Comparison of ENCODE assay signal across 8 mouse cellular contexts in genomic region chr10:75798176-75798696, GRCm38 (mm10). TPM values are rescaled to one million over a fixed set of nuclear protein-coding genes. Genes with fewer than 3 reads are reported as not detected.
DNase-seq lines count a peak whose midpoint lies in the region; ATAC-seq and TF ChIP-seq lines count a peak whose summit lies in the region.

Gene Gstt1 (minus strand): TSS chr10:75798584.

- ATAC-seq in embryonic facial prominence, embryonic 14.5 days (ENCODE audit: low read depth): peak; percentile 44; the same call in 1 of the 2 replicates
- ATAC-seq in heart, embryonic 12.5 days (ENCODE audit: insufficient number of reproducible peaks, low FRiP score): 0 out of 2 replicates have a peak, but pooled peaks have one; percentile 33
- ATAC-seq in kidney, embryonic 14.5 days (ENCODE audit: low FRiP score, low TSS enrichment): peak; percentile 61; the same call in 1 of the 2 replicates
- ATAC-seq in liver, embryonic 15.5 days (ENCODE audit: insufficient read depth): peak; percentile 61
- ATAC-seq in neural tube, embryonic 11.5 days (ENCODE audit: insufficient read depth, low FRiP score, low TSS enrichment): no peak

- H3K27me3 ChIP-seq in E14TG2a.4 (ENCODE audit: insufficient read depth, low read length): peaks cover 42% of the 10 kb centered on the region
- H3K27me3 ChIP-seq in embryonic facial prominence, embryonic 14.5 days (replicated peaks; ENCODE audit: control insufficient read depth, insufficient read depth, low read length): no peaks in the 10 kb centered on the region
- H3K27me3 ChIP-seq in heart, embryonic 12.5 days (replicated peaks): 0 out of 2 replicates have a peak, but pooled peaks cover 5% of the 10 kb centered on the region
- H3K27me3 ChIP-seq in kidney, embryonic 14.5 days (ENCODE audit: control insufficient read depth, insufficient read depth, low read length): no peaks in the 10 kb centered on the region
- peaks cover 35% of the 10 kb centered on the region for H3K27me3 ChIP-seq in liver, embryonic 15.5 days
- no peaks in the 10 kb centered on the region for H3K27me3 ChIP-seq in neural tube, embryonic 11.5 days (ENCODE audit: control insufficient read depth, insufficient read depth, low read length)

- peak within 1 kb of the TSS; percentile 75 for H3K4me3 ChIP-seq in E14TG2a.4 (replicated peaks; ENCODE audit: low read length)
- peak within 1 kb of the TSS; percentile 44 for H3K4me3 ChIP-seq in embryonic facial prominence, embryonic 14.5 days (ENCODE audit: low read depth, low read length)
- peak within 1 kb of the TSS; percentile 50 for H3K4me3 ChIP-seq in heart, embryonic 12.5 days
- peak within 1 kb of the TSS; percentile 46 for H3K4me3 ChIP-seq in kidney, embryonic 14.5 days (ENCODE audit: low read length)
- peak within 1 kb of the TSS; percentile 63 for H3K4me3 ChIP-seq in liver, embryonic 15.5 days (replicated peaks)
- peak within 1 kb of the TSS; percentile 35 for H3K4me3 ChIP-seq in neural tube, embryonic 11.5 days (ENCODE audit: low read depth, low read length)

- peaks cover 61% of the 10 kb centered on the region for H3K4me1 ChIP-seq in E14TG2a.4 (replicated peaks; ENCODE audit: low read depth, low read length)
- peaks cover 10% of the 10 kb centered on the region for H3K4me1 ChIP-seq in embryonic facial prominence, embryonic 14.5 days (ENCODE audit: control insufficient read depth, insufficient read depth, low read length)
- H3K4me1 ChIP-seq in heart, embryonic 12.5 days (replicated peaks): peaks cover 20% of the 10 kb centered on the region
- peaks cover 6% of the 10 kb centered on the region for H3K4me1 ChIP-seq in kidney, embryonic 14.5 days (ENCODE audit: control insufficient read depth, insufficient read depth, low read length)
- H3K4me1 ChIP-seq in liver, embryonic 15.5 days (replicated peaks): peaks cover 22% of the 10 kb centered on the region
- H3K4me1 ChIP-seq in neural tube, embryonic 11.5 days (ENCODE audit: control insufficient read depth, insufficient read depth, low read length): peaks cover 5% of the 10 kb centered on the region

- peak; percentile 75 to 86 for DNase-seq in adrenal gland, postnatal 36 days
- peak; percentile 55 for DNase-seq in embryonic facial prominence, embryonic 14.5 days (ENCODE audit: low spot score)
- DNase-seq in neural tube, embryonic 11.5 days (ENCODE audit: low spot score): peak; percentile 54
- peak; percentile 31 for DNase-seq in yolk sac, embryonic 10.5 days (ENCODE audit: low spot score)

- peak within 1 kb of the TSS; percentile 28; the same call in 1 of the 2 replicates for H3K27ac ChIP-seq in embryonic facial prominence, embryonic 14.5 days (replicated peaks; ENCODE audit: low read depth, low read length)
- H3K27ac ChIP-seq in heart, embryonic 12.5 days (ENCODE audit: poor library complexity, severe bottlenecking): no peak within 1 kb of the TSS
- no peak within 1 kb of the TSS for H3K27ac ChIP-seq in kidney, embryonic 14.5 days (ENCODE audit: low read depth, low read length)
- peak within 1 kb of the TSS; percentile 65; the same call in 1 of the 2 replicates for H3K27ac ChIP-seq in liver, embryonic 15.5 days (replicated peaks)
- no peak within 1 kb of the TSS for H3K27ac ChIP-seq in neural tube, embryonic 11.5 days (ENCODE audit: low read depth, low read length)

- no peaks in the 10 kb centered on the region for H3K9me3 ChIP-seq in E14TG2a.4 (ENCODE audit: low read length)
- no peaks in the 10 kb centered on the region for H3K9me3 ChIP-seq in embryonic facial prominence, embryonic 14.5 days (ENCODE audit: control insufficient read depth, low read length)
- no peaks in the 10 kb centered on the region for H3K9me3 ChIP-seq in heart, embryonic 12.5 days (replicated peaks)
- no peaks in the 10 kb centered on the region for H3K9me3 ChIP-seq in kidney, embryonic 14.5 days (ENCODE audit: control insufficient read depth, low read length)
- H3K9me3 ChIP-seq in liver, embryonic 15.5 days (replicated peaks): no peaks in the 10 kb centered on the region
- H3K9me3 ChIP-seq in neural tube, embryonic 11.5 days (ENCODE audit: control insufficient read depth, low read length): no peaks in the 10 kb centered on the region

- peak within 1 kb of the TSS; percentile 57 for H3K9ac ChIP-seq in embryonic facial prominence, embryonic 14.5 days (ENCODE audit: low read depth, low read length)
- H3K9ac ChIP-seq in heart, embryonic 12.5 days: peak within 1 kb of the TSS; percentile 59
- peak within 1 kb of the TSS; percentile 53 for H3K9ac ChIP-seq in kidney, embryonic 14.5 days (ENCODE audit: low read depth, low read length)
- peak within 1 kb of the TSS; percentile 55 for H3K9ac ChIP-seq in liver, embryonic 15.5 days
- peak within 1 kb of the TSS; percentile 44 for H3K9ac ChIP-seq in neural tube, embryonic 11.5 days (ENCODE audit: low read length)

- no peaks in the 10 kb centered on the region for H3K36me3 ChIP-seq in E14TG2a.4 (ENCODE audit: insufficient read depth, low read length)
- no peaks in the 10 kb centered on the region for H3K36me3 ChIP-seq in embryonic facial prominence, embryonic 14.5 days (ENCODE audit: control insufficient read depth, insufficient read depth, low read length)
- no peaks in the 10 kb centered on the region for H3K36me3 ChIP-seq in heart, embryonic 12.5 days
- no peaks in the 10 kb centered on the region for H3K36me3 ChIP-seq in kidney, embryonic 14.5 days (ENCODE audit: control insufficient read depth, insufficient read depth, low read length)
- no peaks in the 10 kb centered on the region for H3K36me3 ChIP-seq in liver, embryonic 15.5 days (replicated peaks)
- no peaks in the 10 kb centered on the region for H3K36me3 ChIP-seq in neural tube, embryonic 11.5 days (ENCODE audit: control insufficient read depth, insufficient read depth, low read length)

- TF ChIP-seq CTCF in E14TG2a.4 (conservative IDR thresholded peaks at IDR 0.05; ENCODE audit: low read length): no peak

- peak within 1 kb of the TSS; percentile 72 for H3K4me2 ChIP-seq in embryonic facial prominence, embryonic 14.5 days (ENCODE audit: low read depth, low read length)
- H3K4me2 ChIP-seq in heart, embryonic 12.5 days: peak within 1 kb of the TSS; percentile 91
- peak within 1 kb of the TSS; percentile 73 for H3K4me2 ChIP-seq in kidney, embryonic 14.5 days (replicated peaks; ENCODE audit: low read depth, low read length)
- peak within 1 kb of the TSS; percentile 86 for H3K4me2 ChIP-seq in liver, embryonic 15.5 days
- peak within 1 kb of the TSS; percentile 76 for H3K4me2 ChIP-seq in neural tube, embryonic 11.5 days (ENCODE audit: low read depth)

- under 1% methylated on average over 16 of the region's 18 CpGs for WGBS in embryonic facial prominence, embryonic 14.5 days
- 2% methylated on average over 18 of the region's 18 CpGs for WGBS in heart, embryonic 12.5 days
- 3% methylated on average over 18 of the region's 18 CpGs for WGBS in kidney, embryonic 14.5 days
- 2% methylated on average over 18 of the region's 18 CpGs for WGBS in liver, embryonic 15.5 days (ENCODE audit: insufficient replicate concordance)
- 5% methylated on average over 18 of the region's 18 CpGs for WGBS in neural tube, embryonic 11.5 days

RNA-seq across cellular contexts. Expression of gene Gstt1, which starts in this region (rescaled TPM):
- 10 to 100 TPM; 37.6 to 47.8 TPM for total RNA-seq in adrenal gland, postnatal 36 days (2021)
- polyA plus RNA-seq in embryonic facial prominence, embryonic 14.5 days (2014; fragmentation: Nextera tagmentation; extraction: Ambion mirVana): 16.0 and 18.4 TPM in 2 replicates
- 3.9 and 4.2 TPM in 2 replicates for polyA plus RNA-seq in heart, embryonic 12.5 days (2016; fragmentation: Nextera tagmentation; extraction: Ambion mirVana)
- 10.6 and 12.1 TPM in 2 replicates for polyA plus RNA-seq in kidney, embryonic 14.5 days (2014; fragmentation: Nextera tagmentation; extraction: Ambion mirVana)
- polyA plus RNA-seq in liver, embryonic 15.5 days (2015; fragmentation: Nextera tagmentation; extraction: Ambion mirVana): 108 and 151 TPM in 2 replicates
- 2.5 and 2.9 TPM in 2 replicates for polyA plus RNA-seq in neural tube, embryonic 11.5 days (2014; fragmentation: Nextera tagmentation; extraction: Ambion mirVana)

Comparison
In these comparisons a context has a peak if more than half of its experiments do, and no peak if none do; other contexts are left out.
1. H3K27ac ChIP-seq: peak in embryonic facial prominence, embryonic 14.5 days (single experiment) and liver, embryonic 15.5 days (single experiment); none in heart, embryonic 12.5 days (single experiment), kidney, embryonic 14.5 days (single experiment) and neural tube, embryonic 11.5 days (single experiment).
2. Peak in every context shown above with its lines, with median percentiles within 50 percentile points of each other: H3K4me3 ChIP-seq, DNase-seq, H3K4me2 ChIP-seq and H3K9ac ChIP-seq.